Mouse (Mus musculus) forebrain, embryonic 15.5 days (tissue): Measurements from ENCODE around the gene Fibp. TPM values are rescaled to one million over a fixed set of nuclear protein-coding genes. Genes with fewer than 3 reads are reported as not detected.

Source experiments
- ATAC-seq: fragments of 200-750 bp; cut with Nextera tagmentation; replicated peaks from 2 replicates; pipeline ENCODE4 v1.8.0; 2017; ENCODE audit warnings: mild to moderate bottlenecking, moderate TSS enrichment, moderate library complexity
- H3K27ac ChIP-seq: fragments of 300-500 bp; sonication (generic); replicated peaks from 2 replicates; pipeline ENCODE4 v1.5.1; 2015; ENCODE audit warnings: mild to moderate bottlenecking, inconsistent platforms
- H3K27me3 ChIP-seq: fragments of 300-500 bp; sonication (generic); 2 replicates; pipeline ENCODE4 v1.6.1; 2015; ENCODE audit warnings: inconsistent platforms
- H3K36me3 ChIP-seq: fragments of 300-500 bp; sonication (generic); 2 replicates; pipeline ENCODE4 v1.6.1; 2015; ENCODE audit warnings: mild to moderate bottlenecking, inconsistent platforms
- H3K4me1 ChIP-seq: fragments of 300-500 bp; sonication (generic); 2 replicates; pipeline ENCODE4 v1.6.1; 2015; ENCODE audit warnings: inconsistent platforms
- H3K4me2 ChIP-seq: fragments of 300-500 bp; sonication (generic); replicated peaks from 2 replicates; pipeline ENCODE4 v1.6.1; 2015; ENCODE audit warnings: mild to moderate bottlenecking, inconsistent platforms
- H3K4me3 ChIP-seq: fragments of 300-500 bp; sonication (generic); 2 replicates; pipeline ENCODE4 v1.5.1; 2015; ENCODE audit warnings: mild to moderate bottlenecking, inconsistent platforms
- H3K9ac ChIP-seq: fragments of 300-500 bp; sonication (generic); replicated peaks from 2 replicates; pipeline ENCODE4 v1.6.1; 2015; ENCODE audit warnings: mild to moderate bottlenecking, inconsistent platforms
- H3K9me3 ChIP-seq: fragments of 300-500 bp; sonication (generic); 2 replicates; pipeline ENCODE4 v1.6.1; 2016; ENCODE audit warnings: inconsistent platforms
- WGBS: fragments of 180-500 bp; shearing (Covaris S2); methylation state at CpG from one replicate; pipeline ENCODE4 v1.1.7; 2015; ENCODE audit warnings: mixed read lengths; 5-methylcytosine and 5-hydroxymethylcytosine counted together
- polyA plus RNA-seq: library from polyadenylated mRNA; unstranded; fragments of >200 nt; fragmentation: Nextera tagmentation; extraction: Ambion mirVana; gene quantifications from 2 replicates; pipeline ENCODE4 v1.2.1, GENCODE M21; 2015

Gene Fibp
- polyA plus RNA-seq, 1 experiment from 2014 or later, result 184 TPM

GRCm38 (mm10) chr19:5495353-5496051 is 35.1 kb downstream of the Fibp start:
- Histone ChIP-seq H3K4me1 (peaks cover 19% of the 10 kb centered on the region), H3K9ac (no peak overlapping the region), H3K27me3 (no peaks in the 10 kb centered on the region), H3K9me3 (no peaks in the 10 kb centered on the region), H3K4me3 (no peak overlapping the region), H3K27ac (no peak overlapping the region), H3K36me3 (peaks cover 57% of the 10 kb centered on the region), H3K4me2 (no peak overlapping the region)
- no peak for ATAC-seq
- WGBS, result 81% methylated on average over 12 of the region's 12 CpGs

- WGBS, result 87% methylated on average over 16 of the region's 16 CpGs
- H3K36me3 ChIP-seq, result peaks cover 57% of the 10 kb centered on the region
- peaks cover 19% of the 10 kb centered on the region for H3K4me1 ChIP-seq
- no peak overlapping the region for H3K27ac ChIP-seq
- H3K27me3 ChIP-seq, result no peaks in the 10 kb centered on the region
- ATAC-seq, result no peak
- no peak overlapping the region for H3K4me3 ChIP-seq
- H3K9me3 ChIP-seq, result no peaks in the 10 kb centered on the region
- no peak overlapping the region for H3K9ac ChIP-seq
- no peak overlapping the region for H3K4me2 ChIP-seq
Measured at GRCm38 (mm10) chr19:5496052-5496370, 35.6 kb downstream of the Fibp start.

GRCm38 (mm10) chr19:5500330-5500875 is 40.0 kb downstream of the Fibp start:
- Histone ChIP-seq H3K9me3 (no peaks in the 10 kb centered on the region), H3K36me3 (peaks cover 29% of the 10 kb centered on the region), H3K9ac (no peak overlapping the region), H3K4me3 (no peak overlapping the region), H3K4me2 (no peak overlapping the region), H3K27ac (no peak overlapping the region), H3K4me1 (no peaks in the 10 kb centered on the region), H3K27me3 (no peaks in the 10 kb centered on the region)
- WGBS, result 89% methylated on average over 2 of the region's 2 CpGs
- ATAC-seq, result no peak

- Histone ChIP-seq H3K4me2 (no peak within 1 kb of the TSS), H3K4me1 (no peaks in the 10 kb centered on the region), H3K36me3 (peaks cover 3% of the 10 kb centered on the region; the same call in 1 of the 2 replicates), H3K9me3 (no peaks in the 10 kb centered on the region), H3K4me3 (no peak within 1 kb of the TSS), H3K27me3 (no peaks in the 10 kb centered on the region), H3K27ac (no peak within 1 kb of the TSS), H3K9ac (no peak within 1 kb of the TSS)
- 60% methylated on average over 17 of the region's 17 CpGs for WGBS
- no peak for ATAC-seq
Measured at GRCm38 (mm10) chr19:5503687-5504086, 43.3 kb downstream of the Fibp start, which contains the start of gene 1700020D05Rik. Gene 1700020D05Rik, minus strand, starts transcription at chr19:5503787.

GRCm38 (mm10) chr19:5510031-5511026 is 49.9 kb downstream of the Fibp start, which contains the start of gene Snx32:
Gene Snx32, minus strand, starts transcription at chr19:5510538.
- Histone ChIP-seq H3K9ac (peak within 1 kb of the TSS; percentile 59), H3K9me3 (no peaks in the 10 kb centered on the region), H3K27me3 (no peaks in the 10 kb centered on the region), H3K27ac (peak within 1 kb of the TSS; percentile 77), H3K4me2 (peak within 1 kb of the TSS; percentile 71), H3K4me1 (peaks cover 27% of the 10 kb centered on the region), H3K4me3 (peak within 1 kb of the TSS; percentile 58), H3K36me3 (no peaks in the 10 kb centered on the region)
- WGBS, result 3% methylated on average over 47 of the region's 47 CpGs
- ATAC-seq, result peak; percentile 99

- no peaks in the 10 kb centered on the region for H3K9me3 ChIP-seq
- peak overlapping the region; percentile 77 for H3K27ac ChIP-seq
- H3K4me1 ChIP-seq, result peaks cover 27% of the 10 kb centered on the region
- H3K4me2 ChIP-seq, result peak overlapping the region; percentile 71
- no peaks in the 10 kb centered on the region for H3K27me3 ChIP-seq
- H3K9ac ChIP-seq, result peak overlapping the region; percentile 49
- ATAC-seq, result 0 out of 2 replicates have a peak, but pooled peaks have one; percentile 16
- H3K4me3 ChIP-seq, result peak overlapping the region; percentile 58
- 51% methylated on average over 14 of the region's 15 CpGs for WGBS
- H3K36me3 ChIP-seq, result no peaks in the 10 kb centered on the region
Measured at GRCm38 (mm10) chr19:5511074-5511632, 50.7 kb downstream of the Fibp start.

- 73% methylated on average over 12 of the region's 12 CpGs for WGBS
- H3K27me3 ChIP-seq, result no peaks in the 10 kb centered on the region
- no peak overlapping the region for H3K9ac ChIP-seq
- ATAC-seq, result no peak
- peaks cover 27% of the 10 kb centered on the region for H3K4me1 ChIP-seq
- no peaks in the 10 kb centered on the region for H3K36me3 ChIP-seq
- H3K4me2 ChIP-seq, result no peak overlapping the region
- no peak overlapping the region for H3K27ac ChIP-seq
- no peak overlapping the region for H3K4me3 ChIP-seq
- no peaks in the 10 kb centered on the region for H3K9me3 ChIP-seq
Measured at GRCm38 (mm10) chr19:5512091-5513004, 51.9 kb downstream of the Fibp start.

- WGBS, result 80% methylated on average over 3 of the region's 3 CpGs
- Histone ChIP-seq H3K36me3 (no peaks in the 10 kb centered on the region), H3K4me3 (no peak overlapping the region), H3K9me3 (no peaks in the 10 kb centered on the region), H3K9ac (no peak overlapping the region), H3K27ac (no peak overlapping the region), H3K4me2 (no peak overlapping the region), H3K4me1 (peaks cover 27% of the 10 kb centered on the region), H3K27me3 (no peaks in the 10 kb centered on the region)
- ATAC-seq, result no peak
Measured at GRCm38 (mm10) chr19:5513005-5513349, 52.6 kb downstream of the Fibp start.

Other genes with a start within 250 kb of the Fibp start
- 32.5 and 33.3 TPM in 2 replicates for gene Pacs1, start 187.5 kb upstream of the Fibp start, polyA plus RNA-seq
- 381 and 383 TPM in 2 replicates for gene Sf3b2, start 165.2 kb upstream of the Fibp start, polyA plus RNA-seq
- gene Gal3st3, start 162.3 kb upstream of the Fibp start, polyA plus RNA-seq, result 31.4 and 31.6 TPM in 2 replicates
- not detected in 2 replicates for gene Catsper1, start 124.9 kb upstream of the Fibp start, polyA plus RNA-seq
- 2.7 and 3.1 TPM in 2 replicates for gene Cst6, start 111.0 kb upstream of the Fibp start, polyA plus RNA-seq
- 49.6 and 52.8 TPM in 2 replicates for gene Eif1ad, start 93.9 kb upstream of the Fibp start, polyA plus RNA-seq
- 401 and 423 TPM in 2 replicates for gene Banf1, start 93.4 kb upstream of the Fibp start, polyA plus RNA-seq
- gene Sart1, start 71.9 kb upstream of the Fibp start, polyA plus RNA-seq, result 81.2 and 90.2 TPM in 2 replicates
- gene Tsga10ip, start 58.1 kb upstream of the Fibp start, polyA plus RNA-seq, result 0.10 TPM in 1 of 2 replicates, not detected in the other
- 306 and 315 TPM in 2 replicates for gene Drap1, start 35.6 kb upstream of the Fibp start, polyA plus RNA-seq
- gene AI837181, start 35.5 kb upstream of the Fibp start, polyA plus RNA-seq, result 66.5 TPM in 2 replicates
- gene Fosl1, start 13.1 kb upstream of the Fibp start, polyA plus RNA-seq, result not detected in 2 replicates
- gene Ccdc85b, start 2.7 kb upstream of the Fibp start, polyA plus RNA-seq, result 10.7 and 11.4 TPM in 2 replicates
- gene Ctsw, start 7.9 kb downstream of the Fibp start, polyA plus RNA-seq, result 4.4 and 4.8 TPM in 2 replicates
- gene Efemp2, start 13.3 kb downstream of the Fibp start, polyA plus RNA-seq, result 30.1 TPM in 2 replicates
- 55.3 and 60.7 TPM in 2 replicates for gene Mus81, start 27.8 kb downstream of the Fibp start, polyA plus RNA-seq
- 3,659 and 3,744 TPM in 2 replicates for gene Cfl1, start 29.8 kb downstream of the Fibp start, polyA plus RNA-seq
- gene 1700020D05Rik, start 43.2 kb downstream of the Fibp start, polyA plus RNA-seq, result 0.39 and 0.49 TPM in 2 replicates
- 71.9 and 72.8 TPM in 2 replicates for gene Snx32, start 49.9 kb downstream of the Fibp start, polyA plus RNA-seq
- gene Ovol1, start 100.0 kb downstream of the Fibp start, polyA plus RNA-seq, result not detected in 2 replicates
- 2.2 and 2.3 TPM in 2 replicates for gene Ap5b1, start 107.4 kb downstream of the Fibp start, polyA plus RNA-seq
- 93.4 and 99.8 TPM in 2 replicates for gene Rnaseh2c, start 141.3 kb downstream of the Fibp start, polyA plus RNA-seq
- 75.9 and 76.9 TPM in 2 replicates for gene Kat5, start 149.6 kb downstream of the Fibp start, polyA plus RNA-seq
- 34.7 and 38.3 TPM in 2 replicates for gene Rela, start 176.9 kb downstream of the Fibp start, polyA plus RNA-seq
- gene Sipa1, start 203.1 kb downstream of the Fibp start, polyA plus RNA-seq, result 14.1 and 15.5 TPM in 2 replicates
- gene Map3k11, start 228.1 kb downstream of the Fibp start, polyA plus RNA-seq, result 12.2 and 13.0 TPM in 2 replicates
- 27.6 and 29.1 TPM in 2 replicates for gene Pcnx3, start 228.3 kb downstream of the Fibp start, polyA plus RNA-seq
- gene Kcnk7, start 243.8 kb downstream of the Fibp start, polyA plus RNA-seq, result 0.33 TPM in 1 of 2 replicates, not detected in the other